Comparison of ENCODE assay signal across 9 mouse cellular contexts in genomic region chr11:4219317-4219751, GRCm38 (mm10). TPM values are rescaled to one million over a fixed set of nuclear protein-coding genes. Genes with fewer than 3 reads are reported as not detected.
DNase-seq lines count a peak whose midpoint lies in the region; ATAC-seq and TF ChIP-seq lines count a peak whose summit lies in the region.
"Had no signal": no experiment of that assay in that cellular context is flagged by ENCODE, and none has a peak within 500 bp of the region (broad histone marks: within the 10 kb centered on the region; RNA-seq: fewer than 3 reads in every experiment).

No protein-coding gene starts in this region.

- peaks cover 30% of the 10 kb centered on the region for H3K27me3 ChIP-seq in midbrain, embryonic 10.5 days (ENCODE audit: low read depth, poor library complexity, severe bottlenecking)
- H3K27me3 ChIP-seq in midbrain, embryonic 11.5 days (ENCODE audit: control insufficient read depth, insufficient read depth, low read length): peaks cover 18% of the 10 kb centered on the region
- peaks cover 40% of the 10 kb centered on the region for H3K27me3 ChIP-seq in limb, embryonic 10.5 days (ENCODE audit: low read depth, poor library complexity, severe bottlenecking)
- peaks cover 30% of the 10 kb centered on the region for H3K27me3 ChIP-seq in neural tube, embryonic 13.5 days
- no peaks in the 10 kb centered on the region; the same call in 1 of the 2 replicates for H3K27me3 ChIP-seq in thymus, adult 2 months (ENCODE audit: control insufficient read depth, insufficient read depth, low read length)

- TF ChIP-seq CTCF in thymus, adult 2 months (IDR thresholded peaks at IDR 0.05; ENCODE audit: borderline replicate concordance, control insufficient read depth, extremely low read depth, insufficient read depth, low read length, poor library complexity): no peak

- H3K36me3 ChIP-seq in midbrain, embryonic 10.5 days: peaks cover 18% of the 10 kb centered on the region
- peaks cover 4% of the 10 kb centered on the region; the same call in 1 of the 2 replicates for H3K36me3 ChIP-seq in midbrain, embryonic 11.5 days (ENCODE audit: control insufficient read depth, insufficient read depth, low read length)
- peaks cover 15% of the 10 kb centered on the region for H3K36me3 ChIP-seq in limb, embryonic 10.5 days
- peaks cover 13% of the 10 kb centered on the region for H3K36me3 ChIP-seq in neural tube, embryonic 13.5 days
- H3K36me3 ChIP-seq in thymus, adult 2 months (ENCODE audit: control insufficient read depth, insufficient read depth, low read length): 0 out of 2 replicates have a peak, but pooled peaks cover 8% of the 10 kb centered on the region

- 10% methylated on average over 2 of the region's 2 CpGs for WGBS in midbrain, embryonic 10.5 days
- WGBS in midbrain, embryonic 11.5 days: 7% methylated on average over 2 of the region's 2 CpGs
- WGBS in limb, embryonic 10.5 days: 11% methylated on average over 2 of the region's 2 CpGs
- WGBS in neural tube, embryonic 13.5 days: 15% methylated on average over 2 of the region's 2 CpGs
- WGBS in thymus, adult 2 months: 50% methylated on average over 2 of the region's 2 CpGs

- H3K9ac ChIP-seq in midbrain, embryonic 11.5 days (ENCODE audit: low read length): no peak overlapping the region
- H3K9ac ChIP-seq in neural tube, embryonic 13.5 days: no peak overlapping the region

- peaks cover 4% of the 10 kb centered on the region; the same call in 1 of the 2 replicates for H3K9me3 ChIP-seq in midbrain, embryonic 10.5 days (replicated peaks)
- H3K9me3 ChIP-seq in midbrain, embryonic 11.5 days (ENCODE audit: control insufficient read depth, low read length): no peaks in the 10 kb centered on the region
- H3K9me3 ChIP-seq in limb, embryonic 10.5 days (replicated peaks): no peaks in the 10 kb centered on the region
- no peaks in the 10 kb centered on the region for H3K9me3 ChIP-seq in neural tube, embryonic 13.5 days
- H3K9me3 ChIP-seq: embryonic facial prominence, embryonic 12.5 days had no signal

- ATAC-seq in midbrain, embryonic 11.5 days (ENCODE audit: low FRiP score): no peak
- no peak for ATAC-seq in neural tube, embryonic 13.5 days (ENCODE audit: low read depth)

- no peak overlapping the region for H3K4me3 ChIP-seq in midbrain, embryonic 10.5 days
- no peak overlapping the region for H3K4me3 ChIP-seq in midbrain, embryonic 11.5 days (ENCODE audit: low read depth, low read length)
- no peak overlapping the region for H3K4me3 ChIP-seq in limb, embryonic 10.5 days
- H3K4me3 ChIP-seq in neural tube, embryonic 13.5 days: no peak overlapping the region
- no peak overlapping the region for H3K4me3 ChIP-seq in thymus, adult 2 months (ENCODE audit: control insufficient read depth, insufficient read depth, low read length)
- H3K4me3 ChIP-seq: embryonic facial prominence, embryonic 12.5 days had no signal

- H3K4me2 ChIP-seq in midbrain, embryonic 11.5 days: no peak overlapping the region
- H3K4me2 ChIP-seq in neural tube, embryonic 13.5 days: peak overlapping the region; percentile 64

- peaks cover 33% of the 10 kb centered on the region for H3K4me1 ChIP-seq in midbrain, embryonic 10.5 days
- peaks cover 5% of the 10 kb centered on the region; the same call in 1 of the 2 replicates for H3K4me1 ChIP-seq in midbrain, embryonic 11.5 days (ENCODE audit: control insufficient read depth, insufficient read depth, low read length)
- peaks cover 16% of the 10 kb centered on the region for H3K4me1 ChIP-seq in limb, embryonic 10.5 days
- H3K4me1 ChIP-seq in neural tube, embryonic 13.5 days (replicated peaks): peaks cover 21% of the 10 kb centered on the region
- H3K4me1 ChIP-seq in thymus, adult 2 months (replicated peaks; ENCODE audit: control insufficient read depth, insufficient read depth, low read length): peaks cover 13% of the 10 kb centered on the region; the same call in 1 of the 2 replicates

- no peak overlapping the region for H3K27ac ChIP-seq in midbrain, embryonic 10.5 days (replicated peaks)
- H3K27ac ChIP-seq in midbrain, embryonic 11.5 days (ENCODE audit: low read depth, low read length): no peak overlapping the region
- no peak overlapping the region for H3K27ac ChIP-seq in limb, embryonic 10.5 days
- no peak overlapping the region for H3K27ac ChIP-seq in neural tube, embryonic 13.5 days (replicated peaks)
- H3K27ac ChIP-seq in thymus, adult 2 months (ENCODE audit: control insufficient read depth, insufficient read depth, low read length): no peak overlapping the region
- H3K27ac ChIP-seq: embryonic facial prominence, embryonic 12.5 days had no signal

- TF ChIP-seq POLR2A in thymus, adult 2 months (IDR thresholded peaks at IDR 0.05; ENCODE audit: control insufficient read depth, extremely low read depth, insufficient read depth, low read length, poor library complexity): no peak

- peak; percentile 52 for DNase-seq in midbrain, embryonic 10.5 days (ENCODE audit: low spot score)
- no peak for DNase-seq in midbrain, embryonic 11.5 days (ENCODE audit: low spot score, missing footprints)
- peak; percentile 72 for DNase-seq in adrenal gland, postnatal 25 days
- peak; percentile 53 for DNase-seq in forelimb bud, embryonic 11.5 days (ENCODE audit: low read depth, low spot score)
- DNase-seq in kidney, adult 18-20 months: peak; percentile 88
- peak; percentile 47 for DNase-seq in limb, embryonic 10.5 days (ENCODE audit: low spot score)
- DNase-seq in thymus, adult 2 months: no peak

RNA-seq across cellular contexts. Expression of gene Castor1, which starts 1.3 kb away (rescaled TPM):
- polyA plus RNA-seq in midbrain, embryonic 10.5 days (2016; fragmentation: Nextera tagmentation; extraction: Ambion mirVana): 2.7 and 3.4 TPM in 2 replicates
- 2.5 and 2.7 TPM in 2 replicates for polyA plus RNA-seq in midbrain, embryonic 11.5 days (2014; fragmentation: Nextera tagmentation; extraction: Ambion mirVana)
- 3.0 and 4.1 TPM in 2 replicates for total RNA-seq in adrenal gland, postnatal 25 days (2021)
- polyA plus RNA-seq in limb, embryonic 10.5 days (2016; fragmentation: Nextera tagmentation; extraction: Ambion mirVana): 1.8 and 2.1 TPM in 2 replicates
- polyA plus RNA-seq in neural tube, embryonic 13.5 days (2015; fragmentation: Nextera tagmentation; extraction: Ambion mirVana): 3.5 and 4.1 TPM in 2 replicates
- 23.3 and 34.5 TPM in 2 replicates for polyA plus RNA-seq in thymus, adult 2 months (2012; rRNA removed)

RNA-seq across cellular contexts. Expression of gene Osm, which starts 16.9 kb away (rescaled TPM):
- polyA plus RNA-seq in midbrain, embryonic 10.5 days (2016; fragmentation: Nextera tagmentation; extraction: Ambion mirVana): 0.05 TPM in 1 of 2 replicates, not detected in the other
- not detected in 2 replicates for polyA plus RNA-seq in midbrain, embryonic 11.5 days (2014; fragmentation: Nextera tagmentation; extraction: Ambion mirVana)
- total RNA-seq in adrenal gland, postnatal 25 days (2021): not detected in 2 replicates
- not detected in 2 replicates for polyA plus RNA-seq in limb, embryonic 10.5 days (2016; fragmentation: Nextera tagmentation; extraction: Ambion mirVana)
- polyA plus RNA-seq in neural tube, embryonic 13.5 days (2015; fragmentation: Nextera tagmentation; extraction: Ambion mirVana): not detected in 2 replicates
- polyA plus RNA-seq in thymus, adult 2 months (2012; rRNA removed): 5.3 and 5.8 TPM in 2 replicates
- polyA plus RNA-seq: embryonic facial prominence, embryonic 12.5 days had no signal

RNA-seq across cellular contexts. Expression of gene Tbc1d10a, which starts 32.7 kb away (rescaled TPM):
- 26.3 and 26.4 TPM in 2 replicates for polyA plus RNA-seq in midbrain, embryonic 10.5 days (2016; fragmentation: Nextera tagmentation; extraction: Ambion mirVana)
- 14.6 and 17.3 TPM in 2 replicates for polyA plus RNA-seq in midbrain, embryonic 11.5 days (2014; fragmentation: Nextera tagmentation; extraction: Ambion mirVana)
- total RNA-seq in adrenal gland, postnatal 25 days (2021): 15.6 and 15.8 TPM in 2 replicates
- polyA plus RNA-seq in limb, embryonic 10.5 days (2016; fragmentation: Nextera tagmentation; extraction: Ambion mirVana): 27.4 and 37.4 TPM in 2 replicates
- polyA plus RNA-seq in neural tube, embryonic 13.5 days (2015; fragmentation: Nextera tagmentation; extraction: Ambion mirVana): 30.0 and 30.3 TPM in 2 replicates
- 98.1 and 112 TPM in 2 replicates for polyA plus RNA-seq in thymus, adult 2 months (2012; rRNA removed)

RNA-seq across cellular contexts. Expression of gene Lif, which starts 38.0 kb away (rescaled TPM):
- polyA plus RNA-seq in midbrain, embryonic 10.5 days (2016; fragmentation: Nextera tagmentation; extraction: Ambion mirVana): 0.21 TPM in 1 of 2 replicates, not detected in the other
- not detected in 2 replicates for polyA plus RNA-seq in midbrain, embryonic 11.5 days (2014; fragmentation: Nextera tagmentation; extraction: Ambion mirVana)
- 0.09 TPM in 1 of 2 replicates, not detected in the other for total RNA-seq in adrenal gland, postnatal 25 days (2021)
- polyA plus RNA-seq in limb, embryonic 10.5 days (2016; fragmentation: Nextera tagmentation; extraction: Ambion mirVana): 0.05 and 0.06 TPM in 2 replicates
- not detected in 2 replicates for polyA plus RNA-seq in neural tube, embryonic 13.5 days (2015; fragmentation: Nextera tagmentation; extraction: Ambion mirVana)
- polyA plus RNA-seq in thymus, adult 2 months (2012; rRNA removed): 1.7 and 2.2 TPM in 2 replicates

RNA-seq across cellular contexts. Expression of gene Sf3a1, which starts 59.2 kb away (rescaled TPM):
- polyA plus RNA-seq in midbrain, embryonic 10.5 days (2016; fragmentation: Nextera tagmentation; extraction: Ambion mirVana): 95.2 and 97.1 TPM in 2 replicates
- polyA plus RNA-seq in midbrain, embryonic 11.5 days (2014; fragmentation: Nextera tagmentation; extraction: Ambion mirVana): 92.1 and 93.6 TPM in 2 replicates
- total RNA-seq in adrenal gland, postnatal 25 days (2021): 42.1 and 45.6 TPM in 2 replicates
- polyA plus RNA-seq in limb, embryonic 10.5 days (2016; fragmentation: Nextera tagmentation; extraction: Ambion mirVana): 101 and 105 TPM in 2 replicates
- polyA plus RNA-seq in neural tube, embryonic 13.5 days (2015; fragmentation: Nextera tagmentation; extraction: Ambion mirVana): 52.3 and 59.6 TPM in 2 replicates
- 79.9 and 91.6 TPM in 2 replicates for polyA plus RNA-seq in thymus, adult 2 months (2012; rRNA removed)

Comparison
In these comparisons a context has a peak if more than half of its experiments do, and no peak if none do; other contexts are left out.
1. DNase-seq: peak in midbrain, embryonic 10.5 days (single experiment), adrenal gland, postnatal 25 days (single experiment), forelimb bud, embryonic 11.5 days (single experiment), kidney, adult 18-20 months (single experiment) and limb, embryonic 10.5 days (single experiment); none in midbrain, embryonic 11.5 days (single experiment) and thymus, adult 2 months (single experiment).